Mouse (Mus musculus) G1E (cell line): Measurements from ENCODE around the gene Usp9x. TPM values are rescaled to one million over a fixed set of nuclear protein-coding genes. Genes with fewer than 3 reads are reported as not detected.

Experiments
- ATAC-seq: 2 replicates; pipeline ENCODE4 v1.8.0; 2016; ENCODE audit warnings: mild to moderate bottlenecking; ENCODE audit not compliant: insufficient number of reproducible peaks, poor library complexity, low FRiP score, severe bottlenecking; ENCODE audit errors: extremely low read depth
- DNase-seq: peaks from one replicate; pipeline ENCODE4 v3.0.0; 2012; ENCODE audit warnings: low spot score
- H3K27me3 ChIP-seq: 2 replicates; pipeline ENCODE4 v1.6.1; 2012; ENCODE audit warnings: mild to moderate bottlenecking, low read length, inconsistent platforms; ENCODE audit not compliant: insufficient read depth
- H3K36me3 ChIP-seq: replicated peaks from 2 replicates; pipeline ENCODE3; 2012; ENCODE audit warnings: mild to moderate bottlenecking, inconsistent platforms
- H3K4me1 ChIP-seq: 2 replicates; pipeline ENCODE4 v1.6.1; 2012; ENCODE audit warnings: low read depth, low read length, inconsistent platforms, mixed read lengths; ENCODE audit not compliant: insufficient read depth
- H3K4me3 ChIP-seq: 2 replicates; pipeline ENCODE4 v1.5.1; 2012; ENCODE audit warnings: low read depth, mild to moderate bottlenecking, inconsistent platforms, low read length, moderate library complexity, mixed read lengths
- H3K9me3 ChIP-seq: replicated peaks from 2 replicates; pipeline ENCODE4 v1.6.1; 2012; ENCODE audit warnings: inconsistent platforms
- CTCF ChIP-seq: IDR thresholded peaks from 2 replicates; pipeline ENCODE4 v1.5.1; 2012; ENCODE audit warnings: low read depth, low read length, inconsistent platforms, mixed read lengths
- GATA1 ChIP-seq: IDR thresholded peaks from 2 replicates; pipeline ENCODE4 v1.6.1; 2012; ENCODE audit warnings: borderline replicate concordance, low read length, inconsistent platforms, mixed read lengths
- GATA2 ChIP-seq: IDR thresholded peaks from 2 replicates; pipeline ENCODE4 v1.6.1; 2012; ENCODE audit warnings: low read depth, low read length, inconsistent platforms, borderline replicate concordance
- POLR2AphosphoS5 ChIP-seq: IDR thresholded peaks from 2 replicates; pipeline ENCODE4 v1.6.1; 2012; ENCODE audit warnings: low read depth, low read length, inconsistent platforms; ENCODE audit not compliant: insufficient replicate concordance
- TAL1 ChIP-seq: conservative IDR thresholded peaks from 2 replicates; pipeline ENCODE4 v1.6.1; 2012; ENCODE audit warnings: low read depth, low read length, inconsistent platforms, mixed read lengths
- polyA plus RNA-seq: library from polyadenylated mRNA; stranded (reverse); fragments of >175 nt; gene quantifications from 2 replicates; pipeline ENCODE4 v1.2.3, GENCODE M21; 2012
- total RNA-seq, 2 experiments: library from RNA; stranded (forward) in 1 of 2; stranded (reverse) in 1 of 2; fragments of 200-1000 nt in 1 of 2; fragments of >200 nt in 1 of 2; fragmentation: Nextera tagmentation in 1 of 2; gene quantifications; 2 replicates each; pipeline ENCODE4 v1.2.3; 2014 to 2017

The Usp9x gene
- total and polyA plus RNA-seq, 3 experiments: 6.1 to 286 (median 173) TPM

GRCm38 (mm10) chrX:13207512-13208341, 136.4 kb downstream of the Usp9x start:
- TF ChIP-seq TAL1: no peak
- TF ChIP-seq CTCF: peak; percentile 69
- no peak for TF ChIP-seq GATA1
- TF ChIP-seq POLR2AphosphoS5: no peak
- peak; percentile 76 for ATAC-seq
- H3K27me3 ChIP-seq: no peaks in the 10 kb centered on the region
- H3K4me3 ChIP-seq: peak overlapping the region; percentile 35; the same call in 1 of the 2 replicates
- DNase-seq: peak; percentile 48
- H3K36me3 ChIP-seq: no peaks in the 10 kb centered on the region
- H3K4me1 ChIP-seq: peaks cover 6% of the 10 kb centered on the region
- H3K9me3 ChIP-seq: no peaks in the 10 kb centered on the region

DNA sequence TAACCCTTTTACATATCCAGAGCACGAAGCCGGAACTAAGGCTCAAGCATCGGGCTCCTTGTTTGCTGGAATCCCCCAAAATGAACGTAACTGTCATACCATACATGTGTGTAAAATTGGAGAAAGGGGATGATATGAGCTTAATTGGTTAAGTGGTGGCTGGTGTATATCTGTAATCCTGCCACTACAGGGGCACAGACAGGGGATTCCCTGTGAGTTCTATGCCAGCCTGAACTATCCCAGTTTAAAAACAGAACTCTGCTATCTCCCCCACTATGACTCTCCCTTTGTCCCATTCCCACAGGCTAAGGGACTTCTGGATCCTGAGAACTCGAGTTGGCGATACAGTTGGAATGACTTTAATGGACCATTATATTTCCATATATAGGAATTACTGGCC, 137.1 kb downstream of the Usp9x start:
- no peak for TF ChIP-seq CTCF
- no peak for TF ChIP-seq GATA2
- no peak for TF ChIP-seq TAL1
- no peak for TF ChIP-seq GATA1
- no peak for TF ChIP-seq POLR2AphosphoS5
- Histone ChIP-seq H3K4me3 (peak overlapping the region; percentile 35; the same call in 1 of the 2 replicates), H3K4me1 (peaks cover 6% of the 10 kb centered on the region), H3K36me3 (no peaks in the 10 kb centered on the region), H3K27me3 (no peaks in the 10 kb centered on the region), H3K9me3 (no peaks in the 10 kb centered on the region)
- DNase-seq (no peak), ATAC-seq (no peak)

- Histone ChIP-seq H3K4me1 (no peaks in the 10 kb centered on the region), H3K4me3 (no peak overlapping the region), H3K27me3 (no peaks in the 10 kb centered on the region), H3K9me3 (no peaks in the 10 kb centered on the region), H3K36me3 (no peaks in the 10 kb centered on the region)
- TF ChIP-seq TAL1 (no peak), CTCF (no peak), GATA2 (no peak), GATA1 (no peak), POLR2AphosphoS5 (no peak)
- ATAC-seq (no peak), DNase-seq (no peak)
Measured at GRCm38 (mm10) chrX:13214275-13214674, 143.0 kb downstream of the Usp9x start.

Other genes with a start within 250 kb of the Usp9x start
- 355 and 402 TPM in 2 replicates for gene Ddx3x, start 209.5 kb downstream of the Usp9x start, total RNA-seq (2014; fragmentation: Nextera tagmentation)
- gene Ddx3x, start 209.5 kb downstream of the Usp9x start, total RNA-seq (2017): 382 and 436 TPM in 2 replicates
- 15.5 and 23.3 TPM in 2 replicates for gene Ddx3x, start 209.5 kb downstream of the Usp9x start, polyA plus RNA-seq